Mouse (Mus musculus) inflammation-experienced regulatory T-cells, adult 16 weeks (primary cell): Measurements from ENCODE around the gene Bgn. TPM values are rescaled to one million over a fixed set of nuclear protein-coding genes. Genes with fewer than 3 reads are reported as not detected.

Source experiments
- polyA plus RNA-seq: library from polyadenylated mRNA; unstranded; fragments of 100-300 nt; shearing (Covaris generic); gene quantifications from one replicate; pipeline ENCODE4 v1.2.1, GENCODE M21; 2017

Bgn gene
- polyA plus RNA-seq, result not detected

DNA sequence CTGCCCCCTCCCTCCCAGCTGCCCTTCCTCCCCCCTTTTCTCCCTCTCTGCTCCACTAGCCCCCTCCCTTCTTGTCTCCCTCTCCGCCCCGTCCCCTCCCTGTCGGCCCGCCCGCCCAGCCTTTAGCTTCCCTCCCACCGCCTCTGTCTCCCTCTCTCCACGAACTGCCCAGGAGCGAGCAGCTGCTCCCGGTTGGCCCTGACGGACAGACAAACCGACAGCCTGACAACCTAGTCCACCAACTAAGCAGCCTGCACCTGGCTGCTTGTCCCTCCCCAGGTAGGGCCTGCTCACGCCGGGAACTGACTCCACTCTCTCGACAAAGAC lies at the start of gene Bgn:
Gene Bgn (plus strand): TSS at position 119 of the 327 bp plus-strand sequence.

DNA sequence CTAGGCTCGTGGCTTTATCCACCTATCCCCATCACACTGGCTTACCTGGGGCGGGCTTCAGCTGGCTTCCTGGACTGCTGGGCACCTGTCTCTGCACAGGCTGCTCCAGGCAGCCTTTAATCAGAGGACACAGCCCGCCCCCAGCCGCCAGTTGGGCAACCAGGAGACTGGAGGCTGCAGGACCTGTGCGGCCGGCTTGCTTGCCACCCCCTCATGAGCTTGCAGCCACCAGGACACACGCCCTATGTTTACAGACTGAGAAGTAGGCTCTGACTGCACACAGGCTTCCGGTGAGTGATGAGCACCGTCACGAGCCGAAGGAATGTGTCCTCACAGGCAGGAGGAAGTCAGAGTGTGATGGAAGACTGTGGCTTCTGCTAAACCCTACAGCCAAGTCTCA lies 48.1 kb upstream of the Bgn start, which contains the start of gene Trex2:
Gene Trex2 (minus strand): TSS at position 93 of the 400 bp plus-strand sequence.

DNA sequence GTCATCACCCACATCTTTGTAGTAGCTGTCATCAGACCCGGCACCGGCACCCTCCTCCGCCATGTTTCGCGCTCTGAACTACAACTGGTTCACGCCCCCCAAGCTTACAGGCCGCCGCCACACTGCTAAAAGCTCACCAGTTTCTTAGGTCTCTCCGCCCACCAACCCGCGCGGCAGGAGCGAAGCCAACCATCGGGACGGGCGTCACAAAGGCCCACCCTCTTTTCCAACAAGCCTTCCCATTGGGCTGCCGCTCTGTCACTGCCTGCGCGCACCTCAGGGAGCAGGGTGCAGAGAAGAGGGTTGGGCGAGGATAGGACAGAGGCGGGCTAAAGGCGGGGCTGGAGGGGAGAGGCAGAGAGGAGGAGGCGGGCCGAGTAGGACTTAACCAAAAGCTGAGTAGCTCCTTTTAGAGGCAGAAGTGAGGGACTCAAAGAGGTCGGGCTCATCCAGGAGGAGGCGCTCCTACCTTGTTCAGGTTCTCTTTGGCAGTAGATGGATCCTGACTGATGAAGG lies 24.5 kb upstream of the Bgn start, which contains the start of gene Haus7:
Gene Haus7 (minus strand): TSS at position 168 of the 516 bp plus-strand sequence.

Other genes starting within 250 kb of the Bgn start
- gene Xlr4c, start 240.5 kb upstream of the Bgn start, polyA plus RNA-seq, result 74.5 TPM
- gene Xlr3c, start 218.2 kb upstream of the Bgn start, polyA plus RNA-seq, result not detected
- 0.27 TPM for gene Xlr5a, start 190.6 kb upstream of the Bgn start, polyA plus RNA-seq
- not detected for gene Xlr5c, start 190.6 kb upstream of the Bgn start, polyA plus RNA-seq
- not detected for gene Gm45015, start 146.8 kb upstream of the Bgn start, polyA plus RNA-seq
- 25.4 TPM for gene Zfp275, start 141.0 kb upstream of the Bgn start, polyA plus RNA-seq
- gene Gm18336, start 84.9 kb upstream of the Bgn start, polyA plus RNA-seq, result not detected
- gene Zfp92, start 72.5 kb upstream of the Bgn start, polyA plus RNA-seq, result 0.37 TPM
- gene Trex2, start 48.3 kb upstream of the Bgn start, polyA plus RNA-seq, result not detected
- 27.3 TPM for gene Haus7, start 24.6 kb upstream of the Bgn start, polyA plus RNA-seq
- gene Atp2b3, start 19.5 kb downstream of the Bgn start, polyA plus RNA-seq, result not detected
- gene Dusp9, start 155.8 kb downstream of the Bgn start, polyA plus RNA-seq, result 0.49 TPM
- gene Pnck, start 176.5 kb downstream of the Bgn start, polyA plus RNA-seq, result 3.0 TPM
- gene Slc6a8, start 189.5 kb downstream of the Bgn start, polyA plus RNA-seq, result 0.63 TPM
- gene Bcap31, start 232.6 kb downstream of the Bgn start, polyA plus RNA-seq, result 307 TPM
- 48.1 TPM for gene Abcd1, start 233.0 kb downstream of the Bgn start, polyA plus RNA-seq